Mouse (Mus musculus) cortical plate, adult 2 months (tissue): Measurements from ENCODE around the gene Gm11985.

Experiments used
- CTCF ChIP-seq: fragments of 200-500 bp; IDR thresholded peaks from 2 replicates; pipeline ENCODE4 v1.5.1; 2011; ENCODE audit warnings: mild to moderate bottlenecking, control low read depth, low read length; ENCODE audit not compliant: insufficient read depth; ENCODE audit errors: extremely low read depth
- POLR2A ChIP-seq: fragments of 200-500 bp; IDR thresholded peaks from 2 replicates; pipeline ENCODE4 v1.6.1; 2011; ENCODE audit warnings: mild to moderate bottlenecking, low read length, control low read depth; ENCODE audit not compliant: insufficient read depth; ENCODE audit errors: extremely low read depth

DNA sequence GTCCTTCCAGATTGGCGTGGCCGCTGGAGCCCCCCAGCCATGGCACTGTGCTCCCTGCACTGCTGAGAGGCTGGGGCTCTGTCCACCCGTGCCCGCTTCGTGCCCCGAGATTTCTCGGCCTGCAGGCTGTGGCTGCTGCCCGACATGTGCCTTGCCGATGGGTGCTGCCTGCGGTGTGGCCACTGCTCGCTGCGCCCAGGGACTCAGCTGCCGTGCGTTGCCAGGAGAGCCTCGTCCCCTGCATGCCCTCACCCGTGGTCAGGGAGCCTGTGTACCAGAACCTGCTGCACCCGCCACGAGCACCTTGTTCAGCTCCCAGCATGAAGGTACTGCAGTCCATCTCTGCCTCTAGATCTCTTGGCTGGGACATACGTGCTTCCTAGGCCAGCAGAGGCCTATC lies 9.6 kb upstream of the Gm11985 start:
- no peak for TF ChIP-seq POLR2A
- no peak for TF ChIP-seq CTCF
